Mouse (Mus musculus): ENCODE results near the gene Aacs. TPM values are rescaled to one million over a fixed set of nuclear protein-coding genes. Genes with fewer than 3 reads are reported as not detected.

Aacs gene
- polyA plus RNA-seq, 1 experiment from 2014 or later, result 31.2 TPM

- Histone ChIP-seq H3K4me2 (ENCODE audit: low read depth, low read length) (no peak overlapping the region), H3K9me3 (ENCODE audit: control insufficient read depth, low read length) (no peaks in the 10 kb centered on the region), H3K4me3 (ENCODE audit: low read length) (no peak overlapping the region), H3K9ac (ENCODE audit: low read length) (no peak overlapping the region), H3K27ac (ENCODE audit: low read length) (no peak overlapping the region), H3K27me3 (ENCODE audit: control insufficient read depth, insufficient read depth, low read depth, low read length) (no peaks in the 10 kb centered on the region), H3K36me3 (ENCODE audit: control insufficient read depth, insufficient read depth, low read length) (no peaks in the 10 kb centered on the region), H3K4me1 (replicated peaks; ENCODE audit: control insufficient read depth, insufficient read depth, low read length) (peaks cover 9% of the 10 kb centered on the region)
- no peak for ATAC-seq (ENCODE audit: low read depth)
- WGBS, result 84% methylated on average over 5 of the region's 5 CpGs
Observed at GRCm38 (mm10) chr5:125443335-125443734, 32.3 kb upstream of the Aacs start.

GRCm38 (mm10) chr5:125443915-125444314 is 31.7 kb upstream of the Aacs start:
- no peak overlapping the region for H3K27ac ChIP-seq (ENCODE audit: low read length)
- no peaks in the 10 kb centered on the region for H3K27me3 ChIP-seq (ENCODE audit: control insufficient read depth, insufficient read depth, low read depth, low read length)
- WGBS, result 72% methylated on average over 3 of the region's 3 CpGs
- ATAC-seq (ENCODE audit: low read depth), result no peak
- no peak overlapping the region for H3K4me3 ChIP-seq (ENCODE audit: low read length)
- no peak overlapping the region for H3K9ac ChIP-seq (ENCODE audit: low read length)
- H3K4me2 ChIP-seq (ENCODE audit: low read depth, low read length), result no peak overlapping the region
- H3K9me3 ChIP-seq (ENCODE audit: control insufficient read depth, low read length), result no peaks in the 10 kb centered on the region
- no peaks in the 10 kb centered on the region for H3K36me3 ChIP-seq (ENCODE audit: control insufficient read depth, insufficient read depth, low read length)
- H3K4me1 ChIP-seq (replicated peaks; ENCODE audit: control insufficient read depth, insufficient read depth, low read length), result peaks cover 9% of the 10 kb centered on the region

- Histone ChIP-seq H3K9me3 (ENCODE audit: control insufficient read depth, low read length) (no peaks in the 10 kb centered on the region), H3K36me3 (ENCODE audit: control insufficient read depth, insufficient read depth, low read length) (no peaks in the 10 kb centered on the region), H3K9ac (ENCODE audit: low read length) (no peak overlapping the region), H3K4me1 (replicated peaks; ENCODE audit: control insufficient read depth, insufficient read depth, low read length) (peaks cover 9% of the 10 kb centered on the region), H3K4me3 (ENCODE audit: low read length) (no peak overlapping the region), H3K4me2 (ENCODE audit: low read depth, low read length) (no peak overlapping the region), H3K27me3 (ENCODE audit: control insufficient read depth, insufficient read depth, low read depth, low read length) (no peaks in the 10 kb centered on the region), H3K27ac (ENCODE audit: low read length) (no peak overlapping the region)
- no peak for ATAC-seq (ENCODE audit: low read depth)
- WGBS, result 82% methylated on average over 4 of the region's 4 CpGs
Observed at GRCm38 (mm10) chr5:125444554-125444953, 31.1 kb upstream of the Aacs start.

- no peak overlapping the region for H3K9ac ChIP-seq (ENCODE audit: low read length)
- no peak overlapping the region for H3K4me2 ChIP-seq (ENCODE audit: low read depth, low read length)
- H3K4me1 ChIP-seq (replicated peaks; ENCODE audit: control insufficient read depth, insufficient read depth, low read length), result peaks cover 9% of the 10 kb centered on the region
- H3K36me3 ChIP-seq (ENCODE audit: control insufficient read depth, insufficient read depth, low read length), result no peaks in the 10 kb centered on the region
- 81% methylated on average over 7 of the region's 7 CpGs for WGBS
- H3K27me3 ChIP-seq (ENCODE audit: control insufficient read depth, insufficient read depth, low read depth, low read length), result no peaks in the 10 kb centered on the region
- H3K9me3 ChIP-seq (ENCODE audit: control insufficient read depth, low read length), result no peaks in the 10 kb centered on the region
- no peak overlapping the region for H3K27ac ChIP-seq (ENCODE audit: low read length)
- no peak for ATAC-seq (ENCODE audit: low read depth)
- no peak overlapping the region for H3K4me3 ChIP-seq (ENCODE audit: low read length)
Observed at GRCm38 (mm10) chr5:125446344-125446743, 29.3 kb upstream of the Aacs start.

GRCm38 (mm10) chr5:125448026-125448425 is 27.6 kb upstream of the Aacs start:
- 74% methylated on average over 3 of the region's 3 CpGs for WGBS
- Histone ChIP-seq H3K4me1 (replicated peaks; ENCODE audit: control insufficient read depth, insufficient read depth, low read length) (no peaks in the 10 kb centered on the region), H3K4me3 (ENCODE audit: low read length) (no peak overlapping the region), H3K4me2 (ENCODE audit: low read depth, low read length) (no peak overlapping the region), H3K9me3 (ENCODE audit: control insufficient read depth, low read length) (no peaks in the 10 kb centered on the region), H3K9ac (ENCODE audit: low read length) (no peak overlapping the region), H3K27me3 (ENCODE audit: control insufficient read depth, insufficient read depth, low read depth, low read length) (no peaks in the 10 kb centered on the region), H3K36me3 (ENCODE audit: control insufficient read depth, insufficient read depth, low read length) (no peaks in the 10 kb centered on the region), H3K27ac (ENCODE audit: low read length) (no peak overlapping the region)
- no peak for ATAC-seq (ENCODE audit: low read depth)

- Histone ChIP-seq H3K27me3 (ENCODE audit: control insufficient read depth, insufficient read depth, low read depth, low read length) (no peaks in the 10 kb centered on the region), H3K4me3 (ENCODE audit: low read length) (no peak overlapping the region), H3K36me3 (ENCODE audit: control insufficient read depth, insufficient read depth, low read length) (no peaks in the 10 kb centered on the region), H3K4me2 (ENCODE audit: low read depth, low read length) (no peak overlapping the region), H3K9me3 (ENCODE audit: control insufficient read depth, low read length) (no peaks in the 10 kb centered on the region), H3K9ac (ENCODE audit: low read length) (no peak overlapping the region), H3K4me1 (replicated peaks; ENCODE audit: control insufficient read depth, insufficient read depth, low read length) (no peaks in the 10 kb centered on the region), H3K27ac (ENCODE audit: low read length) (no peak overlapping the region)
- WGBS, result 92% methylated on average over 4 of the region's 4 CpGs
- no peak for ATAC-seq (ENCODE audit: low read depth)
Observed at GRCm38 (mm10) chr5:125448631-125449030, 27.0 kb upstream of the Aacs start.

- H3K36me3 ChIP-seq (ENCODE audit: control insufficient read depth, insufficient read depth, low read length), result peaks cover 2% of the 10 kb centered on the region
- no peaks in the 10 kb centered on the region for H3K9me3 ChIP-seq (ENCODE audit: control insufficient read depth, low read length)
- ATAC-seq (ENCODE audit: low read depth), result no peak
- H3K27me3 ChIP-seq (ENCODE audit: control insufficient read depth, insufficient read depth, low read depth, low read length), result no peaks in the 10 kb centered on the region
- 67% methylated on average over 5 of the region's 5 CpGs for WGBS
- no peak overlapping the region for H3K27ac ChIP-seq (ENCODE audit: low read length)
- H3K4me2 ChIP-seq (ENCODE audit: low read depth, low read length), result no peak overlapping the region
- H3K4me1 ChIP-seq (replicated peaks; ENCODE audit: control insufficient read depth, insufficient read depth, low read length), result no peaks in the 10 kb centered on the region
- H3K4me3 ChIP-seq (ENCODE audit: low read length), result no peak overlapping the region
- H3K9ac ChIP-seq (ENCODE audit: low read length), result no peak overlapping the region
Observed at GRCm38 (mm10) chr5:125449306-125449705, 26.3 kb upstream of the Aacs start.

- Histone ChIP-seq H3K36me3 (ENCODE audit: control insufficient read depth, insufficient read depth, low read length) (peaks cover 10% of the 10 kb centered on the region), H3K4me1 (replicated peaks; ENCODE audit: control insufficient read depth, insufficient read depth, low read length) (no peaks in the 10 kb centered on the region), H3K9ac (ENCODE audit: low read length) (no peak overlapping the region), H3K4me3 (ENCODE audit: low read length) (no peak overlapping the region), H3K27me3 (ENCODE audit: control insufficient read depth, insufficient read depth, low read depth, low read length) (no peaks in the 10 kb centered on the region), H3K27ac (ENCODE audit: low read length) (no peak overlapping the region), H3K4me2 (ENCODE audit: low read depth, low read length) (no peak overlapping the region), H3K9me3 (ENCODE audit: control insufficient read depth, low read length) (no peaks in the 10 kb centered on the region)
- 0 out of 2 replicates have a peak, but pooled peaks have one; percentile 26 for ATAC-seq (ENCODE audit: low read depth)
- 79% methylated on average over 9 of the region's 9 CpGs for WGBS
Observed at GRCm38 (mm10) chr5:125452573-125452972, 23.0 kb upstream of the Aacs start.

- no peaks in the 10 kb centered on the region for H3K4me1 ChIP-seq (replicated peaks; ENCODE audit: control insufficient read depth, insufficient read depth, low read length)
- peaks cover 10% of the 10 kb centered on the region for H3K36me3 ChIP-seq (ENCODE audit: control insufficient read depth, insufficient read depth, low read length)
- H3K4me2 ChIP-seq (ENCODE audit: low read depth, low read length), result no peak overlapping the region
- H3K27ac ChIP-seq (ENCODE audit: low read length), result no peak overlapping the region
- H3K9me3 ChIP-seq (ENCODE audit: control insufficient read depth, low read length), result no peaks in the 10 kb centered on the region
- no peak for ATAC-seq (ENCODE audit: low read depth)
- no peak overlapping the region for H3K4me3 ChIP-seq (ENCODE audit: low read length)
- 86% methylated on average over 6 of the region's 6 CpGs for WGBS
- H3K27me3 ChIP-seq (ENCODE audit: control insufficient read depth, insufficient read depth, low read depth, low read length), result no peaks in the 10 kb centered on the region
- H3K9ac ChIP-seq (ENCODE audit: low read length), result no peak overlapping the region
Observed at GRCm38 (mm10) chr5:125456100-125456499, 19.5 kb upstream of the Aacs start.

GRCm38 (mm10) chr5:125457538-125457937 is 18.1 kb upstream of the Aacs start:
- no peak for ATAC-seq (ENCODE audit: low read depth)
- Histone ChIP-seq H3K4me1 (replicated peaks; ENCODE audit: control insufficient read depth, insufficient read depth, low read length) (no peaks in the 10 kb centered on the region), H3K4me3 (ENCODE audit: low read length) (no peak overlapping the region), H3K36me3 (ENCODE audit: control insufficient read depth, insufficient read depth, low read length) (peaks cover 10% of the 10 kb centered on the region), H3K9ac (ENCODE audit: low read length) (no peak overlapping the region), H3K27me3 (ENCODE audit: control insufficient read depth, insufficient read depth, low read depth, low read length) (no peaks in the 10 kb centered on the region), H3K27ac (ENCODE audit: low read length) (no peak overlapping the region), H3K9me3 (ENCODE audit: control insufficient read depth, low read length) (no peaks in the 10 kb centered on the region), H3K4me2 (ENCODE audit: low read depth, low read length) (no peak overlapping the region)
- WGBS, result 82% methylated on average over 6 of the region's 6 CpGs

Data from lung, embryonic 16.5 days (tissue).